Mouse (Mus musculus) lung, postnatal 0 days (tissue): Measurements from ENCODE around the gene Timm8a2.

Source experiments
- CTCF ChIP-seq: IDR thresholded peaks from 2 replicates; pipeline ENCODE4 v1.5.1; 2016; ENCODE audit warnings: antibody characterized with exemption, mild to moderate bottlenecking
- EP300 ChIP-seq: IDR thresholded peaks from 2 replicates; pipeline ENCODE4 v1.6.1; 2016; ENCODE audit warnings: antibody characterized with exemption, mild to moderate bottlenecking, control low read depth

- TF ChIP-seq EP300 (no peak), CTCF (no peak)
Measured at GRCm38 (mm10) chr14:122035860-122036259, 1.4 kb downstream of the Timm8a2 start.
